Mouse (Mus musculus) small intestine, adult 10 weeks (tissue): ENCODE data around the gene Ano2. TPM values are rescaled to one million over a fixed set of nuclear protein-coding genes. Genes with fewer than 3 reads are reported as not detected.

Experiments
- polyA plus RNA-seq: library from polyadenylated mRNA; stranded (reverse); fragments of 350-450 nt; fragmentation: Illumina TruSeq; extraction: RNeasy Lipid Tissue Mini Kit (QIAGEN cat#74804); gene quantifications from one replicate; pipeline ENCODE4 v1.2.3, GENCODE M21; 2014; ENCODE audit warnings: low replicate concordance

The Ano2 gene
- polyA plus RNA-seq = 1.9 TPM

GRCm38 (mm10) chr6:125690057-125690703, at the start of gene Ano2:
Gene Ano2 (plus strand): TSS chr6:125690419.

Other genes with a start within 250 kb of the Ano2 start
- gene Cd9, start 195.6 kb upstream of the Ano2 start, polyA plus RNA-seq = 66.3 TPM
- gene Vwf, start 143.6 kb upstream of the Ano2 start, polyA plus RNA-seq = 0.33 TPM